Mouse (Mus musculus) lung, postnatal 0 days (tissue): ENCODE results near the gene Gm9821. TPM values are rescaled to one million over a fixed set of nuclear protein-coding genes. Genes with fewer than 3 reads are reported as not detected.

Source experiments
- ATAC-seq: fragments of 200-750 bp; cut with Nextera tagmentation; 2 replicates; pipeline ENCODE4 v1.8.0; 2017; ENCODE audit warnings: moderate library complexity
- DNase-seq: peaks from one replicate; pipeline ENCODE4 v3.0.0-alpha.2; 2016; ENCODE audit warnings: low spot score
- H3K27ac ChIP-seq: fragments of 300-500 bp; sonication (generic); 2 replicates; pipeline ENCODE4 v1.5.1; 2014; ENCODE audit warnings: antibody characterized with exemption, mild to moderate bottlenecking, low read length, mixed read lengths
- H3K27me3 ChIP-seq: fragments of 300-500 bp; sonication (generic); replicated peaks from 2 replicates; pipeline ENCODE4 v1.6.1; 2014; ENCODE audit warnings: low read length, mixed read lengths; ENCODE audit not compliant: insufficient read depth
- H3K36me3 ChIP-seq: fragments of 300-500 bp; sonication (generic); 2 replicates; pipeline ENCODE4 v1.6.1; 2014; ENCODE audit warnings: low read length, mixed read lengths; ENCODE audit not compliant: insufficient read depth
- H3K4me1 ChIP-seq: fragments of 300-500 bp; sonication (generic); 2 replicates; pipeline ENCODE4 v1.6.1; 2014; ENCODE audit warnings: antibody characterized with exemption, low read depth, low read length, mixed read lengths; ENCODE audit not compliant: insufficient read depth
- H3K4me2 ChIP-seq: fragments of 300-500 bp; sonication (generic); replicated peaks from 2 replicates; pipeline ENCODE4 v1.6.1; 2014; ENCODE audit warnings: low read depth, mild to moderate bottlenecking, low read length, moderate library complexity, mixed read lengths
- H3K4me3 ChIP-seq: fragments of 300-500 bp; sonication (generic); 2 replicates; pipeline ENCODE4 v1.5.1; 2014; ENCODE audit warnings: low read depth, low read length
- H3K9ac ChIP-seq: fragments of 300-500 bp; sonication (generic); replicated peaks from 2 replicates; pipeline ENCODE4 v1.6.1; 2014; ENCODE audit warnings: low read depth, mild to moderate bottlenecking
- H3K9me3 ChIP-seq: fragments of 300-500 bp; sonication (generic); 2 replicates; pipeline ENCODE4 v1.6.1; 2016; ENCODE audit warnings: low read length, mixed read lengths
- CTCF ChIP-seq: IDR thresholded peaks from 2 replicates; pipeline ENCODE4 v1.5.1; 2016; ENCODE audit warnings: antibody characterized with exemption, mild to moderate bottlenecking
- EP300 ChIP-seq: IDR thresholded peaks from 2 replicates; pipeline ENCODE4 v1.6.1; 2016; ENCODE audit warnings: antibody characterized with exemption, mild to moderate bottlenecking, control low read depth
- WGBS: fragments of 180-500 bp; shearing (Covaris S2); extraction: QIAGEN DNeasy Blood & Tissue Kit; methylation state at CpG from one replicate; pipeline ENCODE4 v1.1.7; 2014; 5-methylcytosine and 5-hydroxymethylcytosine counted together
- polyA plus RNA-seq: library from polyadenylated mRNA; unstranded; fragments of >200 nt; fragmentation: Nextera tagmentation; extraction: Ambion mirVana; gene quantifications from 2 replicates; pipeline ENCODE4 v1.2.1, GENCODE M21; 2015

Gene Gm9821
- polyA plus RNA-seq, 1 experiment from 2014 or later = 0.14 TPM

DNA sequence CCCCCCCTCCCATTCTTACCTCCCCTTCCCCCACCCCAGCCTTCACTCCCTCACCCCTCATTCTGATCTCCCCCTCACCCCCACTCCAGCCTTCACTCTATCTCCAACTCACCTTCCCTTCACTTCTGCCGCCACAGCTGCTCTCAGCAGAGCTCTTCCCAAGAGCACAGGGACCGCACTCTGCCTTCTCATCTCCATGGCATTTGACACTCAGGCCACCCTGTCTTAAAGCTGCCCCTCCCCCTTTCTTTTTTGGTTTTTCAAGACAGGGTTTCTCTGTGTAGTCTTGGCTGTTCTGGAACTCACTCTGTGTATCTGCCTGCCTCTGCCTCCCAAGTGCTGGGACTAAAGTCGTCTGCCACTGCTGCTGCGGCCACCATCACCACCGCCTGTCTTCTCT, 35.3 kb downstream of the Gm9821 start:
- no peak for TF ChIP-seq EP300
- no peak for TF ChIP-seq CTCF
- Histone ChIP-seq H3K27ac (no peak overlapping the region), H3K9ac (no peak overlapping the region)

DNA sequence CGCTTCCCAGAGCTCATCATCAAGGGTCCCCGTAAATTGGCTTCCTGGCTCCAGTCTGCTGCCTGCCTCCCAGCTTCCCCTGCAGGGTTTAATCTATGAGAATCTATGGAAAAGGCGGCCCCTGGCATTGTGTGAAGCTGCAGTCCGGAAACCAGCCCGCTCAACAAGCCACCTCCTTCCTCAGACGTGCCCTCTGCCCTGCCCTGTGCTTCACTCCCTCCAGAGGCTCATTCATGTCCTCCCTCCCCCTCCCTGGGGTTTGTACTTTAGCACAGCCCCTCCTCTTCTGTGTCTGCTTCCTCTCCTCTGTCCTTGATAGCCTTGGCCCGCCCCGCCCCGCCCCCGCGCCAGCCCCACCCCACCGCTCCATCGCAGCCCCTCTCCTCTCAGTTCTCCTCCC, 38.9 kb downstream of the Gm9821 start:
- H3K27ac ChIP-seq = peak overlapping the region; percentile 63
- H3K36me3 ChIP-seq = no peaks in the 10 kb centered on the region
- peak; percentile 78; the same call in 1 of the 2 replicates for TF ChIP-seq EP300
- peak; percentile 37 for TF ChIP-seq CTCF
- no peaks in the 10 kb centered on the region for H3K9me3 ChIP-seq
- WGBS = 7% methylated on average over 8 of the region's 13 CpGs
- H3K9ac ChIP-seq = no peak overlapping the region
- no peaks in the 10 kb centered on the region for H3K27me3 ChIP-seq
- no peak overlapping the region for H3K4me3 ChIP-seq
- DNase-seq = peak; percentile 95
- peak; percentile 95 for ATAC-seq
- peak overlapping the region; percentile 33 for H3K4me2 ChIP-seq
- H3K4me1 ChIP-seq = no peaks in the 10 kb centered on the region

More for the DNA sequence above, 35.3 kb downstream of the Gm9821 start:
- ATAC-seq = no peak
- Histone ChIP-seq H3K36me3 (no peaks in the 10 kb centered on the region), H3K4me1 (peaks cover 4% of the 10 kb centered on the region), H3K4me2 (no peak overlapping the region), H3K27me3 (peaks cover 12% of the 10 kb centered on the region; the same call in 1 of the 2 replicates), H3K9me3 (no peaks in the 10 kb centered on the region), H3K4me3 (no peak overlapping the region)
- DNase-seq = no peak
- WGBS = 66% methylated on average over 5 of the region's 5 CpGs

DNA sequence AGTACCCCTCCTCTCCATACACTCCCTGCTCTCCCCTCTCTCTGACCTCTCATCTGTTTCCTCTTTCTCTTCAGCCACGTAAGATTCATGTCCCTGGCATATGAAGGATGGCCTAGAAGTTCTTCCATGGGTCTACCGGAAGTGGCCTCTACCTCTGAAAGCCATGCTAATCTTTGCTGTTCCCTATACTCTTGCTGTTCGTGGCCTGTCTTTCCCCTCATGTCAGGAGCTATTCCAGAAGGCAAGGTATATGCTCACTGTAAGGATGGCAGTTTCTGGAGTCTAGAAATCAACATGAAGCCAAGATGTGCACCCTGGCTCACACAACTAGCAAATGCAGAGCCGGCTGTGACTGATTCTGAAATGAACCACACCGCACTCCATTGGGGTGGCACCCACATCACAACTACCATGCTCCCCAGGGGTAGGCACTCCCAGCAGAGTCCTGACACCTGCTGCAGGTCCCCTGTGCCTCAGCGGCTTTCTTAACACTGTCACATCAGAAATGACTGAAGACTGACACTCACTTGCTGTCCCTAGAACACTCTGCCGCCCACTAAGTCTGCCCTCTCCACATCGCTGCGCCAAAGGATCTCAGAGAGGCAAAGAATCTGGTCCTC, 39.5 kb downstream of the Gm9821 start:
- DNase-seq (no peak), ATAC-seq (no peak)
- Histone ChIP-seq H3K9me3 (no peaks in the 10 kb centered on the region), H3K4me3 (no peak overlapping the region), H3K27ac (peak overlapping the region; percentile 63), H3K27me3 (no peaks in the 10 kb centered on the region), H3K36me3 (no peaks in the 10 kb centered on the region), H3K4me2 (peak overlapping the region; percentile 33; the same call in 1 of the 2 replicates), H3K4me1 (no peaks in the 10 kb centered on the region), H3K9ac (no peak overlapping the region)
- TF ChIP-seq CTCF (no peak), EP300 (no peak)
- WGBS = 45% methylated on average over 9 of the region's 9 CpGs

DNA sequence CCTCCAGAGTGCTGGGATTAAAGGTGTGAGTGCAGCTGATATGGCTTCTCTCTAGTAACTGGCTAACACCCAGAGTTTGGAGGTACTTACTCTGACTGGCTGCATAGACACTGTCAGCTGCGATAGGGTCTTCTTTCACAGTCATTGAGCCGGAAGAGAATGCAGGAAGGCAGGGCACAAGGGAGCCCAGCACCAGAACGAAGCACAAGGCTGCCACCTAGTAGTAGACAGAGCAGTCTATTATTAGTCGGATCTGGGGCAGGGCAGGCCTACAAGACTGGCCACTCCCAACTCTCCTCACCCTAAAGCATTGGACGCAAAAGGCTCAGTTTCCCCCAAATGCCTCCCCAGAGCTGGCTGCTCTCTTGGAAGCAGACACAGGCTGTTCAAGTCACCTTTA, 40.6 kb downstream of the Gm9821 start:
- ATAC-seq = peak; percentile 27; the same call in 1 of the 2 replicates
- peak; percentile 62 for DNase-seq

DNA sequence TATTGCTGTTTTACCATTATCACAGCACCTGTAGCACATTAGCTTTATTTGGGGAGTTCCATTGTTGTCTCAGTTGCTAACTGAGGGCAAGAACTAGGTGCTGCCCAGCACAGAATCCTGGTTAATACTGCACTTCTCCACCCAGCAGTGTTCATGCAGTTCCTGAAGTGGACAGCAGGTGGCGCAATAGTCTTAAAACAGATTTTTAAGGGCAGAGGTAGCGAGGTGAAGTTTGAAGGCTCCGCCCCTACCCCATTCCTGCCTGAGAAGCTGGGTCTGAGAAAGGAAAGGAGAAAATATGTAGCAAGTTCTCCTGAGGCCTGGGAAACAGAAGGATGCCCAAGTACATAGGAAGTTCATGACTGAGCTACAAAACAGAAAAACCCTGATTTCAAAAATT, 42.0 kb downstream of the Gm9821 start:
- Histone ChIP-seq H3K4me3 (no peak overlapping the region), H3K9me3 (no peaks in the 10 kb centered on the region), H3K4me2 (no peak overlapping the region), H3K36me3 (no peaks in the 10 kb centered on the region), H3K27me3 (no peaks in the 10 kb centered on the region), H3K27ac (no peak overlapping the region), H3K9ac (no peak overlapping the region), H3K4me1 (no peaks in the 10 kb centered on the region)
- ATAC-seq = no peak
- 4% methylated on average over 3 of the region's 3 CpGs for WGBS
- peak; percentile 93 for TF ChIP-seq CTCF
- no peak for TF ChIP-seq EP300
- DNase-seq = peak; percentile 92

More for the DNA sequence above, 40.6 kb downstream of the Gm9821 start:
- Histone ChIP-seq H3K36me3 (no peaks in the 10 kb centered on the region), H3K9me3 (no peaks in the 10 kb centered on the region), H3K9ac (no peak overlapping the region), H3K4me1 (no peaks in the 10 kb centered on the region), H3K27ac (no peak overlapping the region), H3K4me3 (no peak overlapping the region), H3K27me3 (no peaks in the 10 kb centered on the region), H3K4me2 (no peak overlapping the region)
- TF ChIP-seq CTCF = peak; percentile 65
- no peak for TF ChIP-seq EP300
- WGBS = 18% methylated on average over 5 of the region's 5 CpGs

DNA sequence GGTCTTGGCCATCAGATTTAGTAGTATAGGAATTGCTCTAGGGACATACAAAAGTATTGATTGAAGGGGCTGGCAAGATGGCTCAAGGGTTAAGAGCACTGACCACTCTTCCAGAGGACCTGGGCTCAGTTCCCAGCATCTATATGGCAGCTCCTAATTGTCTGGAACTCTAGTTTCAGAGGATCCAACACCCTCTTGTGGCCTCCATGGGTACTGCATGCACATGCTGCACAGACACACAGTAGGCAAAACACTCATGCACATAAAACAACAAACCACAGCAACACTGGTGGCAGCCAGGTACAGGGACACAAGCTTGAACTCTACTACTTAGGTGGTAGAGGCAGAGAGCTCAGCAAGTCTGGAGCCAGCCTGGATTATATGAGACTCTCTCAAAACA, 44.2 kb downstream of the Gm9821 start:
- Histone ChIP-seq H3K4me2 (no peak overlapping the region), H3K27me3 (no peaks in the 10 kb centered on the region), H3K36me3 (no peaks in the 10 kb centered on the region), H3K9ac (no peak overlapping the region), H3K4me1 (no peaks in the 10 kb centered on the region), H3K9me3 (no peaks in the 10 kb centered on the region), H3K27ac (no peak overlapping the region), H3K4me3 (no peak overlapping the region)
- no peak for DNase-seq
- TF ChIP-seq CTCF (peak; percentile 58), EP300 (no peak)
- no peak for ATAC-seq

DNA sequence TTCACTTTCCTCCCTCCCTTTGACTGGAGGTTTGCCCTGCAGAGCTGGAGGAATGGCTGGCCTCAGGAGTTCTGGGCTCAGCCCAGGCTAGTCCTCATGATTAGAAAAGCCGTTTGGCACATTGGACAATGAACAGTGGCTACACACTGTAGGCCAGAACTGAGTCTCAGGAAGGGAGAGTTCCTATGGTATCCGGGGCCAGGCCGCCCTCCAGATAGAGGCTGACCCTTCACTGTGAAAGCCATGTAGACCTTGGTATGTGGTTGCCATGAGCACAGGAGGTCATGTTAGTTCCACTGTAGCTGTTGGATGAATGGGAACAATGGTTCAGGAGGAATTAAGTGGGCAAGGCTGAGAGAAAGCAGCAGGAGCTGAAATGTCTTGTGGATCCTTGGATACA, 47.9 kb downstream of the Gm9821 start:
- no peaks in the 10 kb centered on the region for H3K9me3 ChIP-seq
- no peak overlapping the region for H3K27ac ChIP-seq
- ATAC-seq (no peak), DNase-seq (no peak)
- WGBS = 71% methylated on average over 3 of the region's 3 CpGs
- no peak overlapping the region for H3K4me2 ChIP-seq
- H3K36me3 ChIP-seq = no peaks in the 10 kb centered on the region
- no peaks in the 10 kb centered on the region for H3K27me3 ChIP-seq
- H3K9ac ChIP-seq = no peak overlapping the region
- no peak overlapping the region for H3K4me3 ChIP-seq
- no peaks in the 10 kb centered on the region for H3K4me1 ChIP-seq
- TF ChIP-seq CTCF = no peak
- no peak for TF ChIP-seq EP300
